Mouse (Mus musculus) kidney, postnatal 4 days (tissue): ENCODE results near the gene Taz.

Experiments used
- DNase-seq, 2 experiments: peaks; one replicate each; pipeline ENCODE4 v3.0.0; 2021; ENCODE audit warnings: mixed read lengths in 2 of 2

The Taz gene

GRCm38 (mm10) chrX:74281041-74281731 lies 526 bp upstream of the Taz start:
- no peak for DNase-seq

- peak; percentile 87 to 92 for DNase-seq
Measured at GRCm38 (mm10) chrX:74282395-74283091, 831 bp downstream of the Taz start.

- no peak for DNase-seq
Measured at GRCm38 (mm10) chrX:74283092-74283437, 1.4 kb downstream of the Taz start.

GRCm38 (mm10) chrX:74293431-74293830 lies 11.7 kb downstream of the Taz start:
- no peak for DNase-seq

GRCm38 (mm10) chrX:74296538-74297448 lies 15.1 kb downstream of the Taz start, which contains the start of gene Atp6ap1:
Gene Atp6ap1 (plus strand): TSS chrX:74297097.
- peak; percentile 94 to 96 for DNase-seq

- DNase-seq = no peak
Measured at GRCm38 (mm10) chrX:74298348-74298747, 16.6 kb downstream of the Taz start.

GRCm38 (mm10) chrX:74299721-74300120 lies 18.0 kb downstream of the Taz start:
- DNase-seq = no peak

- peak; percentile 79 to 88 for DNase-seq
Measured at GRCm38 (mm10) chrX:74304867-74305700, 23.4 kb downstream of the Taz start, which contains the start of gene Gdi1. Gene Gdi1 (plus strand): TSS chrX:74304998.

GRCm38 (mm10) chrX:74312540-74313464 lies 31.1 kb downstream of the Taz start, which contains the start of gene Fam50a:
Gene Fam50a (plus strand): TSS chrX:74313033.
- peak; percentile 90 to 94 for DNase-seq

- DNase-seq = peak; percentile 77 to 85
Measured at GRCm38 (mm10) chrX:74328725-74329161, 47.0 kb downstream of the Taz start, which contains the start of gene Plxna3. Gene Plxna3 (plus strand): TSS chrX:74329066.

GRCm38 (mm10) chrX:74329215-74329671 lies 47.5 kb downstream of the Taz start:
- no peak for DNase-seq

GRCm38 (mm10) chrX:74330166-74330930 lies 48.6 kb downstream of the Taz start:
- DNase-seq = no peak
